Mouse (Mus musculus) frontal cortex, adult (tissue): ENCODE results near the gene Slx4.
"Not testable (repeated sequence)": the region's sequence is repeated elsewhere in the genome, so short reads cannot be mapped to it uniquely, and the experiment has no call there.

Experiments used
- ATAC-seq: cut with Nextera tagmentation; 2 replicates; pipeline ENCODE4 v1.9.2; 2017; ENCODE audit warnings: mild to moderate bottlenecking, moderate library complexity, mixed read lengths; ENCODE audit not compliant: low TSS enrichment

Slx4 gene

DNA sequence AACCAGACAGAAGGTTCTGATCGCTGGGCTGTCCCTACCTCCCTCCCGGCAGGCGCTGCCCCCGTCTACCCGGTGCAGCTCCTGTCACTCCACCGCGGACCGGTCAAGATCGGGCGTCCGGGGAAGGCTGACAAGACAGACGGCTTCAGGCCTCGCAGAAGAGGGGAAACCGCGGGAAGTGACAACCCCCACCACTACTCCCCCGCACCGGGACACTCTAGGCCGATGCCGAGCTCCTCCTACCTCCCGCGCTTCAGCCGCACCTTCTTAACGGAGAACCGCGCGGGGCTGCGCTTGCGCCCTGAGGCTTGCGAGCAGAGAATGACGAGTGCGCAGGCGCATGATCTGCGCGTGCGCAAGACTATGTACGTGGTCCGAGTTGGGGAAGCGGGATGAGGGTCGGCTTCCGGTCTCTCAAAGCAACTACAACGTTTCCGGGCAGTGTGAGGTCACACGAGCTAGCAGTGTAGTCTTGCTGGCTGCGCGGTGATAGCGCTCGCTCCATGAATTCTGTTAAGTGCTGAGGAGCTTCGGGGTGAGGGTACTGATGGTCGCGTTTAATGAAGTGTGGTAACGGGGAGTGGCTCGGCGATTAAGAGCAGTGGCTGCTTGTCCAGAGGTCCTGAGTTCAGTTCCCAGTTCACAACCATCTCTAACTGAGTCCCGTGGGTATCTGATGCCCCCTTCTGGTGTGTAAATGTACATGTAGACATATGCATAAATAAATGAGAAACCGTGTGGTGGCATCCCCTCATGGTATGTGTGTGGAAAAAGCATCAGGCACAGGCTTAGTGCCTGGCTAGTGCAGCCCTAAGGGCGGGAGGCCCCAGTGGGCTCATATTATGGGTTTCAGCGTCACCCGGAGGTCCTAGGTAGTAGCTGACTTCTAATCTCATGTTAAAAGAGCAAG lies at the start of gene Slx4:
Gene Slx4 (minus strand): TSS at position 282 of the 910 bp plus-strand sequence.
- ATAC-seq: peak; percentile 99

DNA sequence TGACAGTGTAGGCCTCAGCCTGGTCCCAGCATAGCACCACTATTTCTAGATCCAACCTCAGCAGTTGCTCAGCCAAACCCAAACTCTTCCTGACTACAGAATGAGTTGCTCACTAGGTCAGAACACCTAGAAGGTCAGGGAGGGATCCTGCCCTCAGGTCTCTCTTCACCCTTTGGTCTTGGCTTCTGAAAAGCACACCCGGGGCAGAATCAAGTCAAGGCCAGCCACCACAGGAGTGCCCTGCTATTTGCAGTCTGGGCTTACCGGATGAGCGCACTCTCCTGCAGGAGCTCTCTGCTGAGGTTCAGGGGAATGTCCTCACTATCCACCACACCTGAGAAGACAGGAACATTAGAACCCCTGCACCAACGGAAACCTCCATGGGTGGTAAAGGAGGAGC lies 49.0 kb upstream of the Slx4 start:
- no peak for ATAC-seq

GRCm38 (mm10) chr16:4045524-4045923 lies 42.0 kb upstream of the Slx4 start:
- no peak for ATAC-seq

- no peak for ATAC-seq
Observed at GRCm38 (mm10) chr16:4044093-4044492, 40.5 kb upstream of the Slx4 start.

GRCm38 (mm10) chr16:4041646-4042045 lies 38.1 kb upstream of the Slx4 start:
- ATAC-seq: no peak

- no peak for ATAC-seq
Observed at GRCm38 (mm10) chr16:4040206-4040605, 36.6 kb upstream of the Slx4 start.

- no peak for ATAC-seq
Observed at GRCm38 (mm10) chr16:4037690-4038089, 34.1 kb upstream of the Slx4 start.

DNA sequence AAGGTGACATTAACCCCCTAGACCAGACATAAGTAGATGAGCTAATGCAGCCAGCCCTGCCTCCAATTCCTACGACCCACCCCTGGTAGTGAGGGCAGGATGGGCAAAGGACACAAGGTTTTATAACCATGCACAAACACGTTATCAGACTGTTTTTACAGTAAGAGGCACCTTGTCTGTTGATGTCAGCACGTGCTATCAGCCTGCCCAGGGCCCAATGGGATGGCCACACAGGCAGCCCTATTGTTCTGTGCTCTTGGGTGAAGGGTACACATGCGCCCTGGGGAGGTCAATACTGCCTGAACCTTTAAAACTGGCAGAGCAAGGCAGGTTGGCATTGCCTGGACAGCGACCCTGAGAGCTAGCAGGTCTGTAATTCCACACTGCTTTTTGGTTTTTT lies 33.2 kb upstream of the Slx4 start, which contains the start of gene Dnase1:
Gene Dnase1 (plus strand): TSS at position 136 of the 400 bp plus-strand sequence.
- ATAC-seq: no peak

DNA sequence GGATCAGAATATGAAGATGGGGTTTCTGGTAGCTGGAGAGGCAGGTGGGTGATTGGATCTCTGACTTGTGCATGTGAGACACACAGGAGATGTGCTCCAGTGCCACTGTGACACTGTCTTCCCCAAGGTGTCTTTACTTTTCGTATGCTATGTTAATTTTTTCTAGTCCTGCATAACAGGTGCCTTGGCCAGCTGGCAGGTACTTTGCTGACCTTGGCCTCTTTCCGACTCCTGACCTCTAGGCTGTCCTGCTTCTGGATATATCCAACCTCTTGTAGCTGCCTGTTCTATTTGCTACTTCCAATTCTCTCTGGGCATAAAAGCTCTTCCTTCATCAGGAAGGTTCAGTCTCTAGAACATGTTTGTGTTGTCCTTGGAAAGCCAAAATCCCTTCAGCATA lies 32.0 kb upstream of the Slx4 start:
- no peak for ATAC-seq

DNA sequence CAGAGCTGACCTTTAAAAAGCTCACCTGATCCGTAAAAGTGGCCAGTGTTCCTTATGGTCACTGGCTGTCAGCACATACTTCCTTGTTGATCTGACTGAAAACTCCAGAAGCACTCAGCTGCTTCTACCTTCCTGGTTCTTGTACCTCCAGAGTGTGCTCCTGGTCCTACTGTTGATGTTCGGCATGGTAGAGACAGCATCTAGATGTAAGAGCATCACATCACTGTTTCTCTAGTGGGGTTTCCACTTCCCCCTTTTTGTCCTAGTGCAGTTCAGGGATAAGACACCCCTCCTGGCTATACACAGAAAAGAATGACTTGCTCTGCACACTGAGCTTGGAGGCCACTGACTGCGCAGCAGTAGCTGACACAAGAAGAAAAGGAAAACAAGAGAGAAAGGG lies 30.9 kb upstream of the Slx4 start:
- ATAC-seq: no peak

GRCm38 (mm10) chr16:4033971-4034370 lies 30.4 kb upstream of the Slx4 start:
- ATAC-seq: no peak

DNA sequence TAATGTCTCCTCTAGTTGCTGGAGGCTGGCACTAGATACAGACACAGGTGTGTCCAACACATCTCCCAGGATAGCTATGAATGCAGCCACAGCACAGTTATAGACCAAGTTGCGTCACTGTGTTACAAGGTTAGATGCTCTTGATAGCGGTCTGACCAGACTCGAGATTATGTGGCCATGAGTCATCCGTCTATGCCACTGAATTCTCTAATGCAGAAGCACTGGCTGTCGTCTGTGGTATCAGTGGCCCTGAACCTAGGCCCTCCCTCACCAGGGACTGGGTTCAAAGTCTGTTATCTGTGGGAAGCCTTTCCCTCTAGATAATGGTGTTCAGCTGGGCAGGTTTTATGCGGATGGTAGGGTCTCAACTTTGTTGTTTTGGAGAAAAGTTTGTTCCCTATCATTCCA lies 28.8 kb upstream of the Slx4 start:
- ATAC-seq: no peak

GRCm38 (mm10) chr16:4031441-4032274 lies 28.1 kb upstream of the Slx4 start:
- ATAC-seq: no peak

- no peak for ATAC-seq
Observed at GRCm38 (mm10) chr16:4030501-4030900, 26.9 kb upstream of the Slx4 start.

GRCm38 (mm10) chr16:4029371-4029841 lies 25.8 kb upstream of the Slx4 start:
- no peak for ATAC-seq

DNA sequence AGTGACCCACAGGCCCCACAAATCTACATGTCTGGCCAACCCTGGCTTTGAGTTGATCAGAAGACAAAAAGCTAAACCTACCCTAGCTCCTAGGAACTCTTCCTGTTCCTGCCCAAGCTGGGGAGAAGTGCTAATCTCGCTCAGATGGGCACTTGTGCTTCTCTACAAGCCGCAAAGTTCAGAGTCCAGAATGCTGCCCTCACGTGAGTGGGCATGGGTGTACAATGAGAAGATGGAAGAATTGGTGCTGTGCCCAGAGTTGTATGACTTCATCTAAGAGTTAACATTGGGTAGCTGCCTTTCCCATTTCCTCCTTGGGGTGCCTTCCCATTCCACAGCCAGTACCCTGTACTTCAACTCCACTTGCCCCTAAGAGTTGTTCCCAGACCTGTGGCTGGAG lies 23.6 kb upstream of the Slx4 start:
- ATAC-seq: no peak

DNA sequence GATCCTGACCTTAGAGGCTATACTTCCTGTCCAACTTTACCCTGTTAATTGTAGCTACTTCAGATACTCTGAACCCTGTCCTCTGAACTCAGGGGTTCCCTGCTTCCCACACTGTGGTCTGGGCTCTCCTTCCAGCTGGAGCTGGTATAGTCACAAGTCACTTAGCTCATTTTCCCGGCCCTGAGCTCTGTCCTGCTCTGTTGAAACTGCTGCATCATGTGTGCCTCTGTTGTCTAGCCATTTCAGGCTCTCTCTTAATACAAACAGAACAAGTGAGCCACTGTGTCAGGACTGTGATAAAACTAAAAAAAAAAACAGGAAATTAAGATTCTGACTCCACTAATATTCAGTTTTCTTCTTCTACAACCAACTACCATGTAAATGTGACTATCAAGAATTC lies 23.1 kb upstream of the Slx4 start:
- ATAC-seq: no peak

- no peak for ATAC-seq
Observed at GRCm38 (mm10) chr16:4022719-4023118, 19.1 kb upstream of the Slx4 start.

DNA sequence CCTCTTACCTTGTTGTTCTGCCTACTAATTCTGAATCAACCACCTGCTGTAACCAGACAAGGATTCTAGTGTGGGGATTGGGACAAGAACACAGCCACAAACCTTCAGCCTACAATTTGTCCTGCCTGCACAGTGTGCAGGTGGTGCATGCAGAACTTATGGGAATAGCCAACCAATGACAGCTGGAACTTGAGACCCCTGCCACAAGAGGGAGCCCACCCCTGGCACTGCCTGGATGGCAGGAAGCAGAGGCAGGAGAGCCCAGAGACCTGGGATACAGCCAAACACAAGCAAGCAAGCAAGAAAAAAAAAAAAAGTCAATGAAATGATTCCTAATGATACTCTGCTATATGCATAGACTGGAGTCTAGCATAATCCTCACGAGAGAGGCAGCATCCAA lies 17.7 kb upstream of the Slx4 start:
- ATAC-seq: no peak

DNA sequence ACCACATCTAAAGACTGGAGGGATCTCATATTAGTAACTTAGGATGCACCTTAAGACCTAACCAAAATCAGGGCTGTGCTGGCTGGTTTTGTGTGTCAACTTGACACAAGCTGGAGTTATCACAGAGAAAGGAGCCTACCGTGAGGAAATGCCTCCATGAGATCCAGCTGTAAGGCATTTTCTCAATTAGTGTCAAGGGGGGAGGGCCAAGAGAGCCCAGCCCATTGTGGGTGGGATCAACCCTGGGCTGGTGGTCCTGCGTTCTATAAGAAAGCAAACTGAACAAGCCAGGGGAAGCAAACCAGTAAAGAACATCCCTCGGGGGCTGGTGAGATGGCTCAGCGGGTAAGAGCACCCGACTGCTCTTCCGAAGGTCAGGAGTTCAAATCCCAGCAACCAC lies 13.9 kb upstream of the Slx4 start:
- not testable (repeated sequence) for ATAC-seq

DNA sequence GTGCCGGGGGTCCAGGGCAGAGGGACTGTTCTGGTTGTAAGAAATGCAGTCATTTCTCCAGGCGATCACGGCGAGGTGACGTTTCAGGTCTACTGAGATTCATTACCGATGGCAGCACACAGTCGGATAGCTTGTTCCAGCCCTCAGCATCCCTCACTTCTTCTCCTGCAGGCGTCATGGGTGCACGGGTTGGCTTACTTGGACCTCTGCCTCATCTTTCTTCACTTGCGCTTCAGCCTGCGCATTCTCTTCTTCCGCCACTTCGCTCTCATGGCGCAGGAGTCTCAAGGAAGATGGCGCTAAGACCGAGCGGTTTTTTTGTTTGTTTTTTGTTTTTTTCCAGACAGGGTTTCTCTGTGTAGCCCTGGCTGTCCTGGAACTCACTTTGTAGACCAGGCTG lies 13.2 kb upstream of the Slx4 start:
- ATAC-seq: not testable (repeated sequence)

GRCm38 (mm10) chr16:4014040-4014668 lies 10.6 kb upstream of the Slx4 start:
- ATAC-seq: no peak
